Mouse (Mus musculus) C2C12 (cell line): Measurements from ENCODE around the gene BC029722. TPM values are rescaled to one million over a fixed set of nuclear protein-coding genes. Genes with fewer than 3 reads are reported as not detected.
A peak's percentile ranks its signal among the peaks of the same experiment; 100 is the strongest.

Experiments used
- H3K27me3 ChIP-seq: one replicate; pipeline ENCODE4 v1.6.1; 2011; ENCODE audit not compliant: control insufficient read depth, insufficient read depth, insufficient read length
- H3K36me3 ChIP-seq: one replicate; pipeline ENCODE4 v1.6.1; 2011; ENCODE audit not compliant: control insufficient read depth, insufficient read depth
- H3K4me3 ChIP-seq: one replicate; pipeline ENCODE4 v1.5.1; 2011; ENCODE audit warnings: mild to moderate bottlenecking, control low read depth; ENCODE audit not compliant: poor library complexity, insufficient read depth, severe bottlenecking
- H3K79me2 ChIP-seq: one replicate; pipeline ENCODE4 v1.6.1; 2011; ENCODE audit not compliant: control insufficient read depth, insufficient read depth
- H3K79me3 ChIP-seq: one replicate; pipeline ENCODE4 v1.6.1; 2011; ENCODE audit warnings: low read depth, control low read depth
- H3ac ChIP-seq: one replicate; pipeline ENCODE3; 2011; ENCODE audit warnings: low read depth; ENCODE audit not compliant: control insufficient read depth, insufficient read length
- CEBPB ChIP-seq: IDR thresholded peaks from one replicate; pipeline ENCODE4 v1.6.1; 2011; ENCODE audit warnings: low read depth, mild to moderate bottlenecking, control low read depth, moderate library complexity
- CTCF ChIP-seq: IDR thresholded peaks from one replicate; pipeline ENCODE4 v1.5.1; 2011; ENCODE audit not compliant: control insufficient read depth, insufficient read depth, insufficient read length
- FOSL1 ChIP-seq: IDR thresholded peaks from one replicate; pipeline ENCODE4 v1.8.0; 2011; ENCODE audit warnings: mild to moderate bottlenecking, low read length; ENCODE audit not compliant: poor library complexity, insufficient read depth, severe bottlenecking
- MAX ChIP-seq: IDR thresholded peaks from one replicate; pipeline ENCODE4 v1.6.1; 2011; ENCODE audit warnings: mild to moderate bottlenecking, control low read depth
- MYOD1 ChIP-seq: IDR thresholded peaks from one replicate; pipeline ENCODE4 v1.6.1; 2011; ENCODE audit warnings: low read depth; ENCODE audit not compliant: control insufficient read depth, insufficient read length
- MYOG ChIP-seq: IDR thresholded peaks from one replicate; pipeline ENCODE4 v1.6.1; 2011; ENCODE audit not compliant: control insufficient read depth, insufficient read length; ENCODE audit errors: extremely low read depth
- USF1 ChIP-seq: IDR thresholded peaks from one replicate; pipeline ENCODE4 v1.6.1; 2011; ENCODE audit warnings: low read depth, mild to moderate bottlenecking, control low read depth, moderate library complexity
- polyA plus RNA-seq: library from polyadenylated mRNA; unstranded; fragments of >200 nt; fragmentation: generic; extraction: Trizol; gene quantifications from one replicate; pipeline ENCODE4 v1.2.1, GENCODE M21; 2012; ENCODE audit warnings: missing spikeins

Gene BC029722
- polyA plus RNA-seq, 1 experiment, result 32.9 TPM

- peak overlapping the region; percentile 54 for H3K4me3 ChIP-seq
- peak overlapping the region; percentile 10 for H3ac ChIP-seq
- H3K79me2 ChIP-seq, result peaks cover 40% of the 10 kb centered on the region
- no peaks in the 10 kb centered on the region for H3K27me3 ChIP-seq
- H3K79me3 ChIP-seq, result peaks cover 13% of the 10 kb centered on the region
- TF ChIP-seq CEBPB, result peak; percentile 94
- no peak for TF ChIP-seq CTCF
- TF ChIP-seq MYOG, result no peak
- TF ChIP-seq FOSL1, result no peak
- TF ChIP-seq MYOD1, result no peak
- no peak for TF ChIP-seq USF1
- no peak for TF ChIP-seq MAX
- peaks cover 38% of the 10 kb centered on the region for H3K36me3 ChIP-seq
Observed at GRCm38 (mm10) chr2:155817301-155818245, 1.7 kb downstream of the BC029722 start.

DNA sequence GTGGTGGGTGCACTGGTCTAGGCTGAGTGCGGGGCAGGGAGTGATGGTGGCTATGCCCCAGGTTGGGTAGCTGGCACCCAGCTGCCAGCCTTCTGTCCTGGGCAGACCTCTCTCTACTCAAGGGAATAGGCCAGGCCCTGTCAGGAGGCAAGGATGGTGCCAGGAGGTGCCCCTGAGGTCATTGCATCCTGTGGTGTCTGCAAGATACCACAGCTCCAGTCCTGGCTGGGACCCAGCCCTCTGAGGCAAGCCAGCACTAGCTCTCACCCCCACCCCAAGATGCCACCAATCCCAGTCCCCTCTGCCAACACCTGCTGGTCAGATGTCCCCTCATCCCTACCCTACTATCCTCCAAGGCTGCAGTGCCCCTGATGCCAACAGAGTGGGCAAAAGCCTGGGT is 3.0 kb downstream of the BC029722 start:
- H3K79me3 ChIP-seq, result peaks cover 6% of the 10 kb centered on the region
- no peak overlapping the region for H3K4me3 ChIP-seq
- no peaks in the 10 kb centered on the region for H3K27me3 ChIP-seq
- no peak for TF ChIP-seq MYOD1
- TF ChIP-seq CEBPB, result no peak
- no peak for TF ChIP-seq USF1
- TF ChIP-seq FOSL1, result no peak
- no peak for TF ChIP-seq CTCF
- TF ChIP-seq MYOG, result no peak
- TF ChIP-seq MAX, result no peak
- peaks cover 24% of the 10 kb centered on the region for H3K36me3 ChIP-seq
- no peak overlapping the region for H3ac ChIP-seq
- peaks cover 26% of the 10 kb centered on the region for H3K79me2 ChIP-seq

DNA sequence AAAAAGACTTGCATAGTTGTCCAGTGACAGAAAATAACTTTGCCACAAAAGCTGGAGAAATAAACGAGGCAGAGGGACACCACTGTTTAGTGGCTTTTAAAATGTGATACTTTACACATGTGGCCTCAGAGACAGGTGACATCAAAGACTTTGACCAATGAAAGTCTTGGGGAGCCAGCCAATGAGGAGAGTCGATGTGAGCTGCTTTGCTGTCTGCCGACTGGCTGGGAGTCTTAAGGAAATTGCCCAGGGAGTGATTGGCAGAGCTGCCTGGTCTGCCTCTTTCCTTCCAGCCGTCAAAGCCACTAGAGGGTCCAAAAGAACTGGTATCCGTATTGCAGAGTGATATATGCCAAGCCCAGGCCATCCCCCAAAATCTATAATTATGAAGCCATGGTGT is 4.4 kb downstream of the BC029722 start:
- H3K27me3 ChIP-seq, result no peaks in the 10 kb centered on the region
- no peak overlapping the region for H3ac ChIP-seq
- H3K79me3 ChIP-seq, result peaks cover 3% of the 10 kb centered on the region
- no peak overlapping the region for H3K4me3 ChIP-seq
- TF ChIP-seq CEBPB, result no peak
- TF ChIP-seq MYOG, result no peak
- no peak for TF ChIP-seq USF1
- H3K79me2 ChIP-seq, result peaks cover 21% of the 10 kb centered on the region
- peaks cover 11% of the 10 kb centered on the region for H3K36me3 ChIP-seq

- no peaks in the 10 kb centered on the region for H3K27me3 ChIP-seq
- TF ChIP-seq MYOG (no peak), FOSL1 (no peak), USF1 (no peak), CTCF (no peak), MAX (no peak), MYOD1 (no peak), CEBPB (no peak)
- H3K79me3 ChIP-seq, result peaks cover under 1% of the 10 kb centered on the region
- no peak overlapping the region for H3K4me3 ChIP-seq
- peaks cover 4% of the 10 kb centered on the region for H3K36me3 ChIP-seq
- no peak overlapping the region for H3ac ChIP-seq
- peaks cover 3% of the 10 kb centered on the region for H3K79me2 ChIP-seq
Observed at GRCm38 (mm10) chr2:155812637-155813036, 6.6 kb downstream of the BC029722 start.

DNA sequence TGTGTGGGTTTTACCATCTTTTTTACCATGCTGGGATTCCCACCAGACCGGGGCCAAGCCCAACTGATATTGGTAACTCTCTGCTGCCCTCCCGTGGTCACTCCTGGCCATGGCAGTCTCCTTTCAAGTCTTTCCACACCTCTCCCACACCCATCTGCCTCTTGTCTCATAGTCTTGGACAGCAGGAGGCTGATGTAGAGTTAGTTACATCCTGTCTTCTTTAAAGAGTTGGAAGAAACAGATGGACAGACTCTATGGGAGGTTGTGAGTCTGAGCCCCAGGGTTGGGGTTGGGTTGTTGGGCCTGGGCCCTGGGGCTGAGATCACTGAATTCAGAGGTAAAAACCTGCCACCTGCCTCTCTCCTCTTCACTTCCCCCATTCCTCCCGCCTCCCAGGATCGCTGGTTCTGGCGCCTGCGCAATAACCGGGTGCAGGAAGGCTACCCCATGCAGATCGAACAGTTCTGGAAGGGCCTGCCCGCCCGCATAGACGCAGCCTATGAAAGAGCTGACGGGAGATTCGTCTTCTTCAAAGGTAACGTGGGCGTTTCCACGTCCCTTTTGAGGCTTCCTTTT is 7.3 kb downstream of the BC029722 start:
- H3K4me3 ChIP-seq, result no peak overlapping the region
- no peaks in the 10 kb centered on the region for H3K27me3 ChIP-seq
- no peak for TF ChIP-seq CEBPB
- TF ChIP-seq CTCF, result peak; percentile 73
- no peak overlapping the region for H3ac ChIP-seq
- no peaks in the 10 kb centered on the region for H3K79me3 ChIP-seq
- no peaks in the 10 kb centered on the region for H3K79me2 ChIP-seq
- H3K36me3 ChIP-seq, result no peaks in the 10 kb centered on the region

GRCm38 (mm10) chr2:155809620-155810019 is 9.6 kb downstream of the BC029722 start:
- TF ChIP-seq FOSL1 (peak; percentile 83), CEBPB (no peak), MAX (peak; percentile 25)

More at GRCm38 (mm10) chr2:155809620-155810019, 9.6 kb downstream of the BC029722 start:
- Histone ChIP-seq H3K36me3 (no peaks in the 10 kb centered on the region), H3K79me3 (no peaks in the 10 kb centered on the region), H3K4me3 (no peak overlapping the region), H3ac (no peak overlapping the region), H3K79me2 (no peaks in the 10 kb centered on the region), H3K27me3 (no peaks in the 10 kb centered on the region)
